Mouse (Mus musculus): ENCODE data around the gene Tcp11. TPM values are rescaled to one million over a fixed set of nuclear protein-coding genes. Genes with fewer than 3 reads are reported as not detected.

Gene Tcp11
- total and polyA plus RNA-seq, 3 experiments: 0.50 to 0.82 TPM; not detected in 1

GRCm38 (mm10) chr17:28112266-28112665 is 31.8 kb upstream of the Tcp11 start:
- no peak for DNase-seq (ENCODE audit: low read depth, low spot score)
- TF ChIP-seq KAT2A (conservative IDR thresholded peaks at IDR 0.05; ENCODE audit: low read depth, low read length) (no peak), RCOR1 (IDR thresholded peaks at IDR 0.05; ENCODE audit: low read depth, low read length) (no peak), TBP (IDR thresholded peaks at IDR 0.05; ENCODE audit: low read depth, low read length) (no peak)

DNA sequence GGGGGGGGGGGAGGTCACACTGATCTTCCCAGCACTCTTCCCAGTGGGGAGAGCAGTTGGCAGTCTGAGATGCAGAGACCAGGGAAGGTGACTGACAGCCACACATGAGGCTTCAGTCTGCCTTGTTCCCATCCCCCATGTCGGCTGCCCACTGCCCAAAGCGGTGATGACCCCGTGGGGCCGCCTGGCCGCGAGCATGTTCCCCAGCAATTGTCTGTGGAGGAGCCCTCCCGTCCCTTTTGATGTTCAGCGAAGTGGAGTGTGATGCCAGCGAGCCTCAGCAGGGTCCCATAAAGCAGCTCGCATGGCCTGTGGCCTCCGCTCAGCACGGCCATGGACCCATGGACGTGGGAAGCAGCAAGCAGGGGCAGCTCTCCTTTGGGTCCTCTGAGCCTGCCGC is 26.8 kb upstream of the Tcp11 start:
- Histone ChIP-seq H3K4me1 (ENCODE audit: control insufficient read depth in 1 of 2, insufficient read depth in 2 of 2, low read length in 2 of 2) (no peaks in the 10 kb centered on the region), H3K27ac (ENCODE audit: control insufficient read depth, low read depth, low read length) (no peak overlapping the region), H3K9ac (ENCODE audit: control insufficient read depth, low read depth, low read length, poor library complexity, severe bottlenecking) (no peak overlapping the region), H3K27me3 (ENCODE audit: control insufficient read depth in 1 of 2, insufficient read depth in 2 of 2, low read length in 2 of 2) (no peaks in the 10 kb centered on the region; a peak in 1 of 4 replicates), H3K36me3 (ENCODE audit: control insufficient read depth in 1 of 2, insufficient read depth in 2 of 2, low read length in 2 of 2) (no peaks in the 10 kb centered on the region), H3K79me2 (ENCODE audit: control insufficient read depth, insufficient read depth, low read length, poor library complexity) (no peaks in the 10 kb centered on the region), H3K9me3 (replicated peaks; ENCODE audit: insufficient read depth, low read length) (no peaks in the 10 kb centered on the region), H3K4me3 (ENCODE audit: control insufficient read depth in 1 of 2, insufficient read depth in 1 of 2, low read depth in 2 of 2, low read length in 2 of 2) (no peak overlapping the region)
- TF ChIP-seq HCFC1 (IDR thresholded peaks at IDR 0.05; ENCODE audit: low read depth, low read length): no peak
- TF ChIP-seq MYC (IDR thresholded peaks at IDR 0.05; ENCODE audit: low read depth, low read length): no peak
- no peak for TF ChIP-seq SIN3A (IDR thresholded peaks at IDR 0.05; ENCODE audit: low read length)
- TF ChIP-seq RCOR1 (IDR thresholded peaks at IDR 0.05; ENCODE audit: low read depth, low read length): no peak
- TF ChIP-seq POLR2A (IDR thresholded peaks at IDR 0.05; ENCODE audit: control insufficient read depth in 1 of 2, insufficient read depth in 1 of 2, low read depth in 1 of 2, low read length in 2 of 2, poor library complexity in 1 of 2): no peak
- TF ChIP-seq MAX (IDR thresholded peaks at IDR 0.05; ENCODE audit: low read length): no peak
- TF ChIP-seq ZNF384 (IDR thresholded peaks at IDR 0.05; ENCODE audit: low read depth, low read length): no peak
- TF ChIP-seq CTCF (IDR thresholded peaks at IDR 0.05 in 2 of 3, conservative IDR thresholded peaks at IDR 0.05 in 1 of 3; ENCODE audit: control insufficient read depth in 1 of 3, insufficient read depth in 1 of 3, low read depth in 2 of 3, low read length in 3 of 3, poor library complexity in 1 of 3, severe bottlenecking in 1 of 3): no peak
- no peak for TF ChIP-seq ZMIZ1 (IDR thresholded peaks at IDR 0.05; ENCODE audit: low read depth, low read length)
- TF ChIP-seq TAL1 (IDR thresholded peaks at IDR 0.05; ENCODE audit: low read length): no peak
- no peak for TF ChIP-seq ETS1 (IDR thresholded peaks at IDR 0.05; ENCODE audit: low read depth, low read length)
- no peak for TF ChIP-seq ZKSCAN1 (IDR thresholded peaks at IDR 0.05; ENCODE audit: low read depth, low read length)
- no peak for TF ChIP-seq GABPA (IDR thresholded peaks at IDR 0.05; ENCODE audit: low read depth, low read length)
- no peak for TF ChIP-seq NRF1 (IDR thresholded peaks at IDR 0.05; ENCODE audit: insufficient read depth, low read depth, low read length, poor library complexity, severe bottlenecking)
- no peak for TF ChIP-seq ELF1 (IDR thresholded peaks at IDR 0.05; ENCODE audit: low read depth, low read length)
- no peak for TF ChIP-seq TCF12 (IDR thresholded peaks at IDR 0.05; ENCODE audit: low read depth, low read length)
- TF ChIP-seq CHD1 (IDR thresholded peaks at IDR 0.05; ENCODE audit: low read depth, low read length): no peak
- TF ChIP-seq MYB (IDR thresholded peaks at IDR 0.05; ENCODE audit: low read depth, low read length): no peak
- TF ChIP-seq MAFK (IDR thresholded peaks at IDR 0.05; ENCODE audit: borderline replicate concordance, low read depth, low read length): no peak
- DNase-seq (ENCODE audit: low read depth, low spot score): no peak

More at GRCm38 (mm10) chr17:28112266-28112665, 31.8 kb upstream of the Tcp11 start:
- Histone ChIP-seq H3K27me3 (ENCODE audit: control insufficient read depth in 1 of 2, insufficient read depth in 2 of 2, low read length in 2 of 2) (no peaks in the 10 kb centered on the region; a peak in 1 of 4 replicates), H3K79me2 (ENCODE audit: control insufficient read depth, insufficient read depth, low read length, poor library complexity) (no peaks in the 10 kb centered on the region), H3K36me3 (ENCODE audit: control insufficient read depth in 1 of 2, insufficient read depth in 2 of 2, low read length in 2 of 2) (no peaks in the 10 kb centered on the region), H3K9me3 (replicated peaks; ENCODE audit: insufficient read depth, low read length) (no peaks in the 10 kb centered on the region), H3K4me1 (ENCODE audit: control insufficient read depth in 1 of 2, insufficient read depth in 2 of 2, low read length in 2 of 2) (no peaks in the 10 kb centered on the region), H3K9ac (ENCODE audit: control insufficient read depth, low read depth, low read length, poor library complexity, severe bottlenecking) (no peak overlapping the region), H3K4me3 (ENCODE audit: control insufficient read depth in 1 of 2, insufficient read depth in 1 of 2, low read depth in 2 of 2, low read length in 2 of 2) (no peak overlapping the region), H3K27ac (ENCODE audit: control insufficient read depth, low read depth, low read length) (no peak overlapping the region)
